Mouse (Mus musculus): ENCODE data around the gene Zfp729b.

Gene Zfp729b

DNA sequence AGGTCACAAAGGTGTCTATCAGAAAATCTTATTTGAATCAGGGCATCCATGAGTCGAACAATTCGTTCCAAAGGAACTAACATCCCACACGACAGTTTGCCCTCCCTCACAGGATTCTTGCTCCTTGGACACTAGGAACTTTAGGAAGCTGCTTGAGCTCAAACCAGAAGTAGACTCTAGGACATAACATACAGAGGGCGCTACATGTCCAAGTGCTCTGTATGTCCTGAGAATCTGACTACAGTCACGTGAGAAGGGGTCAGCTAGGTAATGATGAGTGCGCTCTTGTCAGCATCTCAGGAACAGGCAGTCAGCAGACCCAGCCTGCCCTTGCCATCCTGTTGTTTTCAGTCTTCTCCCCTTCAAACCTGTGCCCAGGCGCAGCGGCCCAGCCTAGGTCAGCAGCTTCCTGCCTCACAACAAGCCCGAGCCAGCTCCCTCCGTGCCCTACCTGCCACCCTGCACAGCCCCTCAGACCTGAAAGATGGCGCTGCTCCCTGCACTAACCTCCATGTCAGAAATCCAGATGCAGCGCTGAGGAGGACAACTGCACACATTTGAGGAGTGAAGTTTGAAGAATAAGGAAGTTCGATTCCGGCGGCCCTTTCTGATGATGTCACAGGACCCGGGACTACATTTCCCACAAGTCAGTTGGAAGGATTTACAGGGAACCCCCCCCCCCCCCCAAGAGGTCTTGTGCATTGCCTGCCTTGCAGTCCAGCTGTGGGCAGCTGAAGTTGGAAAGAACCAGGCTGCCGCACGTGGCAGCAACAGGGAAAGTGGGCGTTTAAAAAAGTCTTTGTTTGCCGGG, at the start of gene Zfp729b:
Gene Zfp729b, minus strand, starts transcription at position 642 of the 811 bp plus-strand sequence.
- DNase-seq (ENCODE audit: low spot score) = peak; percentile 90

DNA sequence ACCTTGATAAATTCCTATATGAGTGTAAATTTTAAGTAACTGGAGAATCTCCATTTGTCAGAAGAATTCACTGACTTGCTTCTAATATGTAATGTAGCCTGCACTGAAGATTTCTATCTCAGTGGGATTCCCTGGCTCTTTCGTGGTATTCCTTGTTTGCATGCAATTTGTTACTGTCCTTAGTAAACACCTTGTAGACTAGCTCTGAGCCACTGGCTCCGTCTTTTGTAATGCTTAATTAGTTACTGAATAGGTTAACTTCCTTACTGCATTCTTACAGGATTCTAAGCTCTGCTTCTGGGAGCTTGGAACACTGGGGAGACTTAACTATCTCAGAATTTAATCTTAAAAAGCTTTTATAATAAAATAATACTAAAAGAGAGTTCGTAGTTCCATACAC, 43.0 kb upstream of the Zfp729b start:
- no peak for DNase-seq (ENCODE audit: low spot score)

DNA sequence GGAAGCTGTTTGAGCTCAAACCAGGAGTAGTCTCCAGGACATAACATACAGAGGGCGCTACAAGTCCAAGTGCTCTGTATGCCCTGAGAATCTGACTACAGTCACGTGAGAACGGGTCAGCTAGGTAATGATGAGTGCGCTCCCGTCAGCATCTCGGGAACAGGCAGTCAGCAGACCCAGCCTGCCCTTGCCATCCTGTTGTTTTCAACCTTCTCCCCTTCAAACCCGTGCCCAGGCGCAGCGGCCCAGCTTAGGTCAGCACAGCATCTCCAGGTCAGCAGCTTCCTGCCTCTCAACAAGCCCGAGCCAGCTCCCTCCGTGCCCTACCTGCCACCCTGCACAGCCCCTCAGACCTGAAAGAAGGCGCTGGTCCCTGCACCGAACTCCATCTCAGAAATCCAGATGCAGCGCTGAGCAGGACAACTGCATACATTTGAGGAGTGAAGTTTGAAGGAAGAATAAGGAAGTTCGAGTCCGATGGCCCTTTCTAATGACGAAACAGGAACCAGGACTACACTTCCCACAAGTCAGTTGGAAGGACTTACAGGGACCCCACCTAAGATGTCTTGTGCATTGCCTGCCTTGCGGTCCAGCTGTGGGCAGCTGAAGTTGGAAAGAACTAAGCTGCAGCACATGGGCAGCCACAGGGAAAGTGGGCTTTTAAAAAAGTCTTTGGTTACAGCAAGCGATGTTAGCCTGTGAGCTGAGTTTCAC, 27.9 kb upstream of the Zfp729b start, which contains the start of the genes Gm49345 and Zfp729a:
Gene Gm49345, minus strand, starts transcription at position 476 of the 714 bp plus-strand sequence.
Gene Zfp729a, minus strand, starts transcription at position 498 of the 714 bp plus-strand sequence.
- DNase-seq (ENCODE audit: low spot score) = peak; percentile 93

DNA sequence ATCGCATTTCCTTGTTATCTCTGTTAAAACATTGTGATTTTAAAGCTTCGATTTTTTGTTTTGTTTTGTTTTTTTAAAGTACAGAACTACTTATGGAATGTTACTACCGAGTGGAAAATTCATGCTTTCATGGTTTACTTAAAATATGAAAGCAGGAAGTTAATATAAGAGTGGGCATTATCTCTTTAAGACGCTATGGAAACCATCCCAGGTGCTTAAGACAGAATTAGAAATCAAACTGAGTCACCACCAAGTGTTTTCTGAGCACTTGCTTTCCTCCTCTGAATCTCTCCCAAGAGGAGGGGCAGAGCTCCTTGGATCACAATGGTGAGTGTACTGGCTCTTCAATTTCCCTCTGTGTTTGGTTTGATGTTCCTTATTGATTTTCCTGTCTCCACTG, 601 bp upstream of the Zfp729b start:
- no peak for DNase-seq (ENCODE audit: low spot score)

DNA sequence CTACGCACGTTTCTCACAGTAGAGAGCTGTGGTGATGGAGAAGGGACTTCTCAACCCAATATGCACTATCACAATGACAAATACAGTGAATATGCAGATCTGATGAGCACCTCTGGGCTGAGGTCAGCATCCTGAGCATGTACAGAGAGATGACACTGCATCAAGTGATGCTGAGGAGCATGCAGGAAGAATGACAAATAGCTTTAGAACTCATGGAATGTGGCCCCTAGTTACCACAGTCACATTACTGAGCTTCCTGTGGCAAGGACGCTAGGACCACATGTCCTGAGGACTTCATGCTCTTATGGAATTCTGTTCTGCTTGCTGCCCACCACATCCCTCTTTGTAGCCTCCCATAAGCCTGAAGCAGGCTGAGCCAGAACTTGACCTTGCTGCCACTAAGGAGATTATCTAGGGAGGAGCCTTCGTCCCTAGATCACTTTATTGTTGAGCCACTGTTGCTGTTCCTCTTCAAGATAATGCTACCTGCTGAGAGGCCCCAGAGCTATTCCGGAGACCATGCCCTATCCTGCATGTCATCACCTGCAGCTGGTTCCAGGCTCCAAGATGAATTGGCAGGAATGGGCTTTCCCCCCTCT, 36.8 kb downstream of the Zfp729b start:
- DNase-seq (ENCODE audit: low spot score) = no peak

DNA sequence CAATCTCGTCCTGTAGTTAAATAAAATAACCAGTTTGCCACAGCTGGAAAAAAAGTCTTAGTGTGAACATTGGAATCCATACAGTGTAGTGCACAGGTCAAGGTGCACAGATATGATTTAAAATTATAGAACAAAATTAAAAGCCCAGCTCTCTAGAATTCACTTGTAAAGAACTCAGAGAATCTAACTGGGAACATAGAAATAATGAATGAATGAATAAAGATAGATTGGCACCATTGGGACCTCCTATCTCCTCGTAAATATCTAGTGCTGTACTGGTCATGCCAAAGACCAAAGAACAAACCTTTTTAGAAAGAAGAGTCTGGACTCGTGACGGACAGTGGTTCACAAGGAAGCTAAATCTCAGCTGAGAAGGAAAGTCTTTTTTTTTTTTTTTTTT, 55.8 kb downstream of the Zfp729b start, which contains the start of gene Zfp748:
Gene Zfp748, minus strand, starts transcription at position 101 of the 400 bp plus-strand sequence.
- no peak for DNase-seq (ENCODE audit: low spot score)

DNA sequence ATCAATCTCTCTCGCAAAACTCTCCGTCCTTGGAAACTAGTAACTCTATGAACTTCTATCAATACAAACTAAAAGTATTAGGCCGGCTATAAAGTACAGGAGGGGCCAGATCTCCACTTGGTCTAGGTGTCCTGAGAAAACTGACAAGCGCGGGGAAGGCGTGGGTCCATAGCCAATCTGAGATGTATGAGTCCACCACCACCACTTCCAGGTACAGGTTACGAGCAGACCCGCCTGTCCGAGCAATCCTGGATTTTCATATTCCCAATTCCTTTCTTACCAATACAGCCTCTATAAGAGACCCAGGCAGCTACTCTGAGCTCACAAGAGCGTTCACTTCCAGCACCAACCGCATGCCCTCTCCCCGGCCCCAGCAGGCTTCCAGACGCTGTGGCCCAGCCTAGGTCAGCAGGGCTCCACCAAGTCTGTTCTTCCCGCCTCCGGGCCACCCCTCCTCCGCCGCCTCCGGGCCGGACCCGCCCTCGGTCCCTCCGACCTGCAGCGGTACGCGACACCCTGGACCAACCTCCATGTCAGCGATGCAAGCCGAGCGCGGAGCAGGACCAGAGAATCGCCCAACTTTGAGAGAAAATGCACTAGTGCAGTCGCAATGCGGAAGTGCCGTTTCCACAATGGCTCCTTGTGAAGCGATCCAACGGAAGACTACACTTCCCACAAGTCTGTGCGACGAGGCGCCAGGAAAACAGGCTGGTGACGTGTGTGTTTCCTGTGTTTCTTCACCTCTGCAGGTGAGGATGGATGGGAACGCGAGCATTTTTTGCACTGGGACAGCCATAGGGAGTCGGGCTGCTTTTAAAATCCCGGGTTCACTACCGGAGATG, 56.8 kb downstream of the Zfp729b start:
- peak; percentile 92 for DNase-seq (ENCODE audit: low spot score)

DNA sequence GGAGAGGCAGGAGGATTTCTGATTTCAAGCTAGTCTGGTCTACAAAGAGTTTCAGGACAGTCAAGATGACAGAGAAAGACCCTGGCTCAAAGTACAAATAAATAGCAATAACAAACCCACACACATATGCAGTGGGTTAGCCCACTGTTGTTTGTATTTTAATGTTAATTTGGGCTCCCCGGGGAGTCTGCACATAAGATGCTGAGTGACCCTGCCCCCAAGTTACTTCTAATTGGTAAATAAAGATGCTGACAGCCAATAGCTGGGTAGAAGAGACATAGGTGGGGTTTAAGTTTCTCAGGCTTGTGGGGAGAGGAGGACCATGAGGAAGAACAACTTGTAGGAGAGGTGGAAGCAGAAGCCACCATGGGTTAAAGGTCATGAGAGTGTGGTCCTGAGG, 63.6 kb downstream of the Zfp729b start:
- no peak for DNase-seq (ENCODE audit: low spot score)
